Mouse (Mus musculus) lung, embryonic 14.5 days (tissue): ENCODE measurements around the gene Kmo. TPM values are rescaled to one million over a fixed set of nuclear protein-coding genes. Genes with fewer than 3 reads are reported as not detected.

ENCODE experiments used
- ATAC-seq: fragments of 200-750 bp; cut with Nextera tagmentation; 2 replicates; pipeline ENCODE4 v1.8.0; 2017; ENCODE audit warnings: mild to moderate bottlenecking, moderate TSS enrichment, moderate library complexity; ENCODE audit not compliant: insufficient read depth
- DNase-seq: peaks from one replicate; pipeline ENCODE4 v3.0.0-alpha.2; 2015
- H3K27ac ChIP-seq: fragments of 300-500 bp; sonication (generic); 2 replicates; pipeline ENCODE4 v1.5.1; 2014; ENCODE audit warnings: low read depth, mild to moderate bottlenecking, moderate library complexity
- H3K27me3 ChIP-seq: fragments of 300-500 bp; sonication (generic); 2 replicates; pipeline ENCODE4 v1.6.1; 2014; ENCODE audit warnings: low read length, control low read depth; ENCODE audit not compliant: insufficient read depth
- H3K36me3 ChIP-seq: fragments of 300-500 bp; sonication (generic); 2 replicates; pipeline ENCODE4 v1.6.1; 2014; ENCODE audit warnings: control low read depth; ENCODE audit not compliant: insufficient read depth
- H3K4me1 ChIP-seq: fragments of 300-500 bp; sonication (generic); 2 replicates; pipeline ENCODE4 v1.6.1; 2014; ENCODE audit warnings: antibody characterized with exemption, control low read depth; ENCODE audit not compliant: insufficient read depth
- H3K4me2 ChIP-seq: fragments of 300-500 bp; sonication (generic); 2 replicates; pipeline ENCODE4 v1.6.1; 2014; ENCODE audit warnings: mild to moderate bottlenecking
- H3K4me3 ChIP-seq: fragments of 300-500 bp; sonication (generic); 2 replicates; pipeline ENCODE4 v1.5.1; 2014; ENCODE audit warnings: low read depth, low read length
- H3K9ac ChIP-seq: fragments of 300-500 bp; sonication (generic); 2 replicates; pipeline ENCODE4 v1.6.1; 2014
- H3K9me3 ChIP-seq: fragments of 300-500 bp; sonication (generic); 2 replicates; pipeline ENCODE4 v1.6.1; 2016; ENCODE audit warnings: low read depth, low read length, control low read depth
- CTCF ChIP-seq: IDR thresholded peaks from 2 replicates; pipeline ENCODE4 v1.5.1; 2016; ENCODE audit warnings: antibody characterized with exemption, low read depth
- WGBS: fragments of 180-500 bp; shearing (Covaris S2); extraction: QIAGEN DNeasy Blood & Tissue Kit; methylation state at CpG from one replicate; pipeline ENCODE4 v1.1.7; 2014; 5-methylcytosine and 5-hydroxymethylcytosine counted together
- polyA plus RNA-seq: library from polyadenylated mRNA; unstranded; fragments of >200 nt; fragmentation: Nextera tagmentation; extraction: Ambion mirVana; gene quantifications from 2 replicates; pipeline ENCODE4 v1.2.1, GENCODE M21; 2014

Gene Kmo
- polyA plus RNA-seq = 0.12 and 0.51 TPM in 2 replicates

GRCm38 (mm10) chr1:175619814-175620431 is at the start of gene Kmo:
Kmo (plus strand) TSS chr1:175620381.
- DNase-seq (no peak), ATAC-seq (no peak)
- H3K27ac ChIP-seq = no peak within 1 kb of the TSS
- no peak within 1 kb of the TSS for H3K9ac ChIP-seq
- H3K4me3 ChIP-seq = no peak within 1 kb of the TSS
- H3K36me3 ChIP-seq = peaks cover 38% of the 10 kb centered on the region
- no peaks in the 10 kb centered on the region for H3K27me3 ChIP-seq
- no peak within 1 kb of the TSS for H3K4me2 ChIP-seq
- 89% methylated on average over 13 of the region's 13 CpGs for WGBS
- no peaks in the 10 kb centered on the region; the same call in 1 of the 2 replicates for H3K4me1 ChIP-seq
- no peak for TF ChIP-seq CTCF
- no peaks in the 10 kb centered on the region for H3K9me3 ChIP-seq

DNA sequence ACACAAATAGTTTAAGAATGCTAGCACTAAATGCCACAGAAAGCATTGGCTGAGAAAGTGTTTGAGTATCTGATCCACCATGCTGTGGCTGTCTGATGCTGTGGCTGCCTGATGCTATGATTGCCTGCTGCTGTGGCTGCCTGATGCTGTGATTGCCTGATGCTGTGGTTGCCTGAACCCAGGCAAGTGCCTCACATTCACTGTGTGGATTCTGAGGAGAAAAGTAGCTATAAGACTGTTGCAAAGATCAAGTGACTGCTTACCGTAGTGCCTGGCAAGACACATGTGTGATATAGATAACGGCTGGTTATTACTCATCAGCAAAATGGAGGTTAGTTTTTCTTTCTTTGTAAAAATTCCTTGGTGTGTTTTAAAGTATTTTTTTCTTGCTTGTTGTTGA is 46.1 kb upstream of the Kmo start:
- 54% methylated on average over 2 of the region's 2 CpGs for WGBS
- DNase-seq (no peak), ATAC-seq (no peak)
- H3K36me3 ChIP-seq = no peaks in the 10 kb centered on the region
- no peaks in the 10 kb centered on the region for H3K27me3 ChIP-seq
- H3K27ac ChIP-seq = no peak overlapping the region
- H3K9me3 ChIP-seq = no peaks in the 10 kb centered on the region
- no peak for TF ChIP-seq CTCF
- H3K4me3 ChIP-seq = no peak overlapping the region
- H3K9ac ChIP-seq = no peak overlapping the region
- no peak overlapping the region for H3K4me2 ChIP-seq
- no peaks in the 10 kb centered on the region for H3K4me1 ChIP-seq

- no peaks in the 10 kb centered on the region for H3K9me3 ChIP-seq
- no peak for TF ChIP-seq CTCF
- DNase-seq = no peak
- H3K4me1 ChIP-seq = no peaks in the 10 kb centered on the region
- 82% methylated on average over 2 of the region's 2 CpGs for WGBS
- no peaks in the 10 kb centered on the region for H3K36me3 ChIP-seq
- no peak overlapping the region for H3K4me3 ChIP-seq
- ATAC-seq = no peak
- H3K27me3 ChIP-seq = no peaks in the 10 kb centered on the region
- H3K4me2 ChIP-seq = no peak overlapping the region
- no peak overlapping the region for H3K9ac ChIP-seq
- no peak overlapping the region for H3K27ac ChIP-seq
These were observed 41.6 kb upstream of the Kmo start for GRCm38 (mm10) chr1:175578425-175579096.

GRCm38 (mm10) chr1:175579598-175580235 is 40.5 kb upstream of the Kmo start:
- TF ChIP-seq CTCF = no peak
- H3K9me3 ChIP-seq = no peaks in the 10 kb centered on the region
- no peaks in the 10 kb centered on the region for H3K27me3 ChIP-seq
- no peak overlapping the region for H3K9ac ChIP-seq
- no peak for ATAC-seq
- no peak for DNase-seq
- no peak overlapping the region for H3K4me2 ChIP-seq
- 73% methylated on average over 9 of the region's 9 CpGs for WGBS
- H3K4me3 ChIP-seq = no peak overlapping the region
- H3K36me3 ChIP-seq = no peaks in the 10 kb centered on the region
- H3K27ac ChIP-seq = no peak overlapping the region
- H3K4me1 ChIP-seq = no peaks in the 10 kb centered on the region

DNA sequence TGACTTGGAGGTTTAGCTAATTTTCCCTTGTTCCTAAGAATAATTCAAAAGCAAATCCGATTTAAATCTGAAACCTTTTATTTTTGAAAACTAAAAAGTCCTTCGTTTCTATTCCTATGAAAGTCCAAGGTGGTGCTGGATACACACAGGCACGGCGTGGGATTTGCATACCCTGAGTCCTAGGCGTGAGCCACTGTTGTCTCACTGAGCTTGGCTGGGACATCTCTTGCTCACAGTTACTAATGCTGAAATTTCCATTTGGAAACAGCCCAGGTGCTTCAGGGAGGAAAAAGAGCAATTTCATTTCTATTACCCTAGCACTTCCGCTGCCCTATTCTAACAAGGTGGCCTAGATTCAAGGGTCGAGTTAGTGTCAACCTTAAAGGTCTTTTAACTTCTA is 39.8 kb upstream of the Kmo start:
- Histone ChIP-seq H3K4me1 (no peaks in the 10 kb centered on the region), H3K9ac (no peak overlapping the region), H3K4me2 (no peak overlapping the region), H3K27me3 (no peaks in the 10 kb centered on the region), H3K4me3 (no peak overlapping the region), H3K9me3 (no peaks in the 10 kb centered on the region), H3K27ac (no peak overlapping the region), H3K36me3 (no peaks in the 10 kb centered on the region)
- DNase-seq (no peak), ATAC-seq (no peak)
- 87% methylated on average over 7 of the region's 7 CpGs for WGBS
- no peak for TF ChIP-seq CTCF

DNA sequence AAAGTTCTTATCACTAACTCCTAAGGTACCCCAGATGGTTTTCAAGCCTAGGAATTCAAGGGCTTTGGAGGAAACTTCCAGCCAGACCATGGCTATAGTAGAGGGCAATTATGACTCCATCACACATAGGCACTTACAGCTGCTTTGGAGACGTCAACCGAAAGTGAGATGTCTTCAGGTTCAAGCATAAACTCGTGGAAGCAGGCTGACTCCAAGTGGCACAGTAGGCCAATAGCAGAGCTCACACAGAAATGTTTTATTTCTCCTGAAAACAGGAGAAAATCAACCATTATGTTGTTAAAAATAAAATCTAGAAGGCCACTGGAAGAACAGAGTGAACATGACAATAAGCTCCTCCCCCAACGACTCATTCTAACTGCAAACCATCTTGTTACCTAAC is 37.4 kb upstream of the Kmo start:
- no peak for TF ChIP-seq CTCF
- DNase-seq (no peak), ATAC-seq (no peak)
- Histone ChIP-seq H3K9me3 (no peaks in the 10 kb centered on the region), H3K27ac (no peak overlapping the region), H3K27me3 (no peaks in the 10 kb centered on the region), H3K36me3 (no peaks in the 10 kb centered on the region), H3K4me2 (no peak overlapping the region), H3K4me3 (no peak overlapping the region), H3K9ac (no peak overlapping the region), H3K4me1 (no peaks in the 10 kb centered on the region)
- 88% methylated on average over 4 of the region's 4 CpGs for WGBS

DNA sequence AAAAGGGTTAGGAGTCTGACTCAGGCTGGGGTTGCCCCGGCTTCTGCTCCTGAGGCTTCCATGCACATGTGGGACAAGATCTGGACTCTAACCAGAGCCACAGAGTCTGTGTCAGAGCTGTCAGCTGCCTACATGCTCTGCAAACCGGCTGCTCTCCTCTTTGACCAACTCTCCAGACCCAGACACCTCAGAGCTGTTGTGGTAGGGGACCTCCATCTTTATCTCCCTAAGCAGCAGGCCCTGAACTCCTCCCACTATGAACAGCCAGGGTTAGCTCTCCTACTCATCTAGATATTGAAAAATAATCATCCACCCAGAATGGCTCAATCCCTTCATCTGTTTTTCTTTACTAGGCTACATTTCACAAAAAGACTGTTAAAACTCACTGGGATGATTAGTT is 34.9 kb upstream of the Kmo start:
- H3K9ac ChIP-seq = no peak overlapping the region
- ATAC-seq (no peak), DNase-seq (no peak)
- no peaks in the 10 kb centered on the region for H3K27me3 ChIP-seq
- H3K36me3 ChIP-seq = no peaks in the 10 kb centered on the region
- no peak overlapping the region for H3K4me2 ChIP-seq
- H3K4me1 ChIP-seq = no peaks in the 10 kb centered on the region
- no peak overlapping the region for H3K4me3 ChIP-seq
- no peak overlapping the region for H3K27ac ChIP-seq
- WGBS = 60% methylated on average over 2 of the region's 2 CpGs
- TF ChIP-seq CTCF = no peak
- no peaks in the 10 kb centered on the region for H3K9me3 ChIP-seq
